Mouse (Mus musculus) yolk sac, embryonic 10.5 days (tissue): ENCODE measurements at regions not wholly inside any gene's neighbourhood (a gene's known extent, or its start where the extent isn't known, plus 50 kb on each side); places are given as distances from the start of the nearest gene placed in this dataset.

ENCODE experiments used
- DNase-seq: peaks from one replicate; pipeline ENCODE4 v3.0.0-alpha.2; 2017; ENCODE audit warnings: low spot score

GRCm38 (mm10) chr17:52448701-52449100, 153.8 kb upstream of the Kcnh8 start:
- DNase-seq = no peak

DNA sequence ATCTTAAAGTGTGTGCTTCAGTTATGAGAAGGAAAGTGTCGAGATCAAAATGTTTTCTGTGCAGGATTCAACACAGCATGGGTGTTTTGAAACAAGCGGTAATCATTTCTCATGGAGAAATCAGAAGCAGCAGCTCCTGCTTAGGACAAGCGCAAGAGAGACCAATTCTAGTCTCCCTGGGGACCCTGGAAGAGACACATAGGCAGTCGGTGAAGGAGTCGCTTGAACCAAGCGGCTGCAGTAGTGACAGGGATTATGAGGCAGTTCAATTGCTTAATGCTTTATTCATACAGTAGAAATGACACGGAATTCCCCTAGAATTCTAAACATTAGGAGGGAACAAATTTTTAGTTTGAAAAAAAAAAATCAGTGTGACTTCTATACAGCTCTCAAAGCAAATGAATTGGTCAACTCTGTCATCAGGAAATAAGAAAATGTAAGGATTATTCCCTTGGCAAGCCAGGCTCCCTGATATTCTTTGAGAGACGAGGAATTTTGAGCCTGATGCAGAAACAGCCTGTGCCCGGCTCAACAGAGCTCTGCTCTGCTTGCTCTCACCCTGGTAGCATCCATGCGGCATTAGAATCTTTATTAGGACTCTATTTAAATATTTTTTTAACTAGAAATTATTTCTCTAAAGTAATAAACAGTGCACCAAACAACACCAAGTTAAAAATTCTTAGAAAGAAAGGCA, 143.1 kb upstream of the Kcnh8 start:
- no peak for DNase-seq

DNA sequence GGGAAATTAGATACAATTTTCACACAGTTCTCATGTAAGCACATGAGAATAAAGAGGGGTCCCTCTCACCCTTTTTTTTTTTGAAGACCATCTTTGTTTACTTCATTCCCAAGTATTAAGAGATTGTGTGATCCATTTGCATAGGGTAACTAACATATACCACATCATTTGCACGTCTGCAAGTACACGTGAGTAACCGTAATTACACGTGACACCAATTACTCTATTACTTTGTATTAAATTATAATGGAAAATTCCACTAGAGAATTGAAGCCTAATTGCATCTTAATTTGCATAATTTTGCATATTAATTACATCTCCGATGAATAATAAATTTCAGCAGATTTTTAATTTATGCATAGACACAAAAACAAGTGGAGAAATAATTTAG, 142.5 kb upstream of the Kcnh8 start:
- DNase-seq = no peak

- no peak for DNase-seq
Measured at GRCm38 (mm10) chr17:52461264-52461663, 141.2 kb upstream of the Kcnh8 start.

GRCm38 (mm10) chr17:52461709-52462141, 140.8 kb upstream of the Kcnh8 start:
- peak; percentile 4 for DNase-seq

GRCm38 (mm10) chr17:52462361-52462760, 140.1 kb upstream of the Kcnh8 start:
- no peak for DNase-seq

GRCm38 (mm10) chr17:52468464-52468863, 134.0 kb upstream of the Kcnh8 start:
- no peak for DNase-seq

DNA sequence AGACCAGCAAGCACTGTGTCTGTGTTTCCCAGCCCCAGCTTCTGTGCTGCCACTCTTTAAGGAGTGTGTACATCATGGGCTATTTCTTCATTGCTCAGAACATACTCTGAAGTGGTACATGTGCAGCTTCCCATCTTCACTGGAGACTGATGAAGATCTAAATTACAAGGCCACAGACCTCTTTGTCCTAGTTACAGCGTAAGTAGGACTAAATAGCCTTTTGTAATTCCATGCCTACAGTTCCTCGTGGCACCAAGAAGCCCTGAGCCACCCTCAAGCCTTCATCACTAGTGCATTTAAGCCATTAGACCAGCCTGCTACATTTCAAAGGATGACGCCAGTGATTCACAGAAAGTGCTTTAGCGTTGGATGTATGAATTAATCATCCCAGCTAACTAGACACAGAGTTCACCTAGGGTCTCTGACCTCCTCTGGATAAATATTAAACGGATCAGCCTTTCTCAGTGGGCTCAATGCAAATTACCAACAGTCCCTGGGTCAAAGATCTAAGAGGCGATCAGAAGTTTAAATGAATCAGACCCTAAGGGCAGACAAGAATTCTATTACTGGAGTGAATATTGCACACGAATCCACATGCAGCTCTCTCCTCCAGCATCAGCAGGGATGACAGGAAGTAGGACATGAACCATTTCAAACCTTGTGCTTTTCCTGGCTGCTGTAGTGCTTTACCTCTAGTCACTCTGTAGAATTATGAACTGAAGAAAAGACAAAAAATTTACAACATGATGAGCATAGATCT, 123.0 kb upstream of the Kcnh8 start:
- DNase-seq = no peak

DNA sequence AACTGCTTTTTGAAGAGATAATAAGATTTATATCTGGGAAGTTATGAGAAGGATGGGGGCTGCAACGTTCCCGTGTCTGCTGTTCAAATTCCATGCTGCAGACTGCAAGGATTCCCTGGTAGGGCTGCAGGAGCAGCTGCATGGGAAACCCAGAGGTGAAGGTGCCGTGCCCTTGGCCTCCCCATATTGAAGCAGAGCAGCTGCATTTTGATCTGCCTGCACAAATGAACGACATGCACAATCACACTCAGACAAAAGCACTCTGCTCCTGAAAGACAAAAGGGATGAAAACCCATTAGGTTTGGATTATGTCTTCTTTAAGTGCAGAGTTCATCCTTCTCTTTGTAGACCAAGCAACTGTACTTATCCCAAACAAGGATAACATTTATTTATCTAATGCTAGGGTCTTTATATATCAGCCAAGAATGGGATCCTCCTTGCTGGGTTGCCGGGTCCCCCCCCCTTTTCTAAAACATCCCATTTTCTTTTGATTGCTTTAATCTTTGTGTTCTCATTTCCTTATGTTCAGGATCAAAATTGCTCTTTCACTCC, 122.3 kb upstream of the Kcnh8 start:
- DNase-seq = no peak

- no peak for DNase-seq
Measured at GRCm38 (mm10) chr17:52506760-52507159, 95.7 kb upstream of the Kcnh8 start.

- no peak for DNase-seq
Measured at GRCm38 (mm10) chr17:52530260-52530659, 72.2 kb upstream of the Kcnh8 start.
